Mouse (Mus musculus) layer of hippocampus, postnatal 10 days (tissue): ENCODE data around the gene Kcnma1. TPM values are rescaled to one million over a fixed set of nuclear protein-coding genes. Genes with fewer than 3 reads are reported as not detected.

Experiments used
- DNase-seq, 2 experiments: peaks; one replicate each; pipeline ENCODE4 v3.0.0; 2021; ENCODE audit warnings: low spot score in 2 of 2
- total RNA-seq, 2 experiments: library from RNA; stranded (reverse); gene quantifications; 2 replicates each; pipeline ENCODE4 v1.2.3; 2021

Kcnma1 gene
- total RNA-seq, 2 experiments from 2014 or later = 119 to 120 TPM

- no peak for DNase-seq
Observed at GRCm38 (mm10) chr14:23785921-23786686, 228.2 kb downstream of the Kcnma1 start.

GRCm38 (mm10) chr14:23782845-23783609 is 231.3 kb downstream of the Kcnma1 start:
- no peak for DNase-seq

- DNase-seq = no peak
Observed at GRCm38 (mm10) chr14:23774542-23774941, 239.7 kb downstream of the Kcnma1 start.

- DNase-seq = no peak
Observed at GRCm38 (mm10) chr14:23772685-23773084, 241.6 kb downstream of the Kcnma1 start.

- DNase-seq = no peak
Observed at GRCm38 (mm10) chr14:23771794-23772193, 242.5 kb downstream of the Kcnma1 start.

GRCm38 (mm10) chr14:23762471-23762870 is 251.8 kb downstream of the Kcnma1 start:
- DNase-seq = no peak

GRCm38 (mm10) chr14:23759626-23760025 is 254.7 kb downstream of the Kcnma1 start:
- DNase-seq = peak in 1 of 2 experiments; percentile 21

GRCm38 (mm10) chr14:23758421-23758820 is 255.9 kb downstream of the Kcnma1 start:
- no peak for DNase-seq

- no peak for DNase-seq
Observed at GRCm38 (mm10) chr14:23748011-23748410, 266.3 kb downstream of the Kcnma1 start.

- DNase-seq = no peak
Observed at GRCm38 (mm10) chr14:23746976-23747375, 267.3 kb downstream of the Kcnma1 start.

- DNase-seq = no peak
Observed at GRCm38 (mm10) chr14:23741531-23741930, 272.8 kb downstream of the Kcnma1 start.

- no peak for DNase-seq
Observed at GRCm38 (mm10) chr14:23734200-23734599, 280.1 kb downstream of the Kcnma1 start.

- DNase-seq = no peak
Observed at GRCm38 (mm10) chr14:23729377-23729776, 284.9 kb downstream of the Kcnma1 start.

- no peak for DNase-seq
Observed at GRCm38 (mm10) chr14:23723701-23724430, 290.4 kb downstream of the Kcnma1 start.

- no peak for DNase-seq
Observed at GRCm38 (mm10) chr14:23719246-23719645, 295.0 kb downstream of the Kcnma1 start.

- DNase-seq = no peak
Observed at GRCm38 (mm10) chr14:23718667-23719066, 295.6 kb downstream of the Kcnma1 start.

GRCm38 (mm10) chr14:23714396-23715131 is 299.7 kb downstream of the Kcnma1 start:
- no peak for DNase-seq

- no peak for DNase-seq
Observed at GRCm38 (mm10) chr14:23712891-23713290, 301.4 kb downstream of the Kcnma1 start.

GRCm38 (mm10) chr14:23710954-23711353 is 303.3 kb downstream of the Kcnma1 start:
- no peak for DNase-seq

GRCm38 (mm10) chr14:23706837-23707236 is 307.5 kb downstream of the Kcnma1 start:
- DNase-seq = no peak

- DNase-seq = no peak
Observed at GRCm38 (mm10) chr14:23705647-23706046, 308.6 kb downstream of the Kcnma1 start.
